Comparison of ENCODE assay signal across 9 mouse cellular contexts in the genomic region with DNA sequence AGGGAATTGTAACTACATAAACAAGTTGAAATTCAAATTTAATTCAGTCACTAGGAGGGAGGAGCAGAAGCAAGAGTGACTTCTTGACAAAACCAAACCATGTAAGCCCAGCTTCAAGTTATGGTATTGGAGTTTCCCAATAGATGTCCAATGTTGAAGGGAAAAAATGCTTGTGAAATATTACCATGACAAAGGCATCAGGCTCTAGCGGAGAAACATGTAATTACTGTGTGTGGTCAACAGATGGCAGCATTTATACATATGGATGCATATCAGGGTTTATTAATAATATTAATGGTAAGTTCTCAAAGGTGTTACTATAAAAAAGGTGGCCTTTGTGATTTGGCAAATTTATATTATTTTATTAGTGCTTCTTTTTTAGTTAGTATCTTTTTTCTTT. TPM values are rescaled to one million over a fixed set of nuclear protein-coding genes. Genes with fewer than 3 reads are reported as not detected.
A peak's percentile ranks its signal among the peaks of the same experiment; 100 is the strongest.
DNase-seq lines count a peak whose midpoint lies in the region; ATAC-seq and TF ChIP-seq lines count a peak whose summit lies in the region.
"Had no signal": no experiment of that assay in that cellular context is flagged by ENCODE, and none has a peak within 500 bp of the region (broad histone marks: within the 10 kb centered on the region; RNA-seq: fewer than 3 reads in every experiment).

No protein-coding gene starts in this region.

- 0 out of 2 replicates have a peak, but pooled peaks have one; percentile 44 for ATAC-seq in frontal cortex, adult (ENCODE audit: low TSS enrichment)
- peak; percentile 46; the same call in 1 of the 2 replicates for ATAC-seq in neural tube, embryonic 11.5 days (ENCODE audit: insufficient read depth, low FRiP score, low TSS enrichment)
- ATAC-seq in forebrain, postnatal 0 days, result peak; percentile 45; the same call in 1 of the 2 replicates
- ATAC-seq in megakaryocyte, adult 5-6 weeks (ENCODE audit: poor library complexity, severe bottlenecking), result peak; percentile 87

- H3K27ac ChIP-seq in neural tube, embryonic 11.5 days (ENCODE audit: low read depth, low read length), result no peak overlapping the region
- no peak overlapping the region for H3K27ac ChIP-seq in forebrain, postnatal 0 days (ENCODE audit: low read depth, low read length)
- H3K27ac ChIP-seq: neural tube, embryonic 13.5 days had no signal

- H3K9me3 ChIP-seq in neural tube, embryonic 11.5 days (ENCODE audit: control insufficient read depth, low read length), result no peaks in the 10 kb centered on the region
- H3K9me3 ChIP-seq in forebrain, postnatal 0 days (ENCODE audit: low read length), result no peaks in the 10 kb centered on the region
- H3K9me3 ChIP-seq: neural tube, embryonic 13.5 days had no signal

- no peak for DNase-seq in frontal cortex, postnatal 25 days (ENCODE audit: low spot score in 2 of 2)
- DNase-seq in neural tube, embryonic 11.5 days (ENCODE audit: low spot score), result no peak
- no peak for DNase-seq in neural tube, embryonic 10.5 days (ENCODE audit: extremely low spot score, low spot score)
- peak; percentile 22 for DNase-seq in c-Kit-positive CD71-negative TER-119-negative erythroid progenitor cells, embryonic 14.5 days (ENCODE audit: low read depth)
- DNase-seq in forebrain, postnatal 0 days, result peak; percentile 78
- DNase-seq in adrenal gland, adult 18-20 months (ENCODE audit: low spot score in 2 of 2), result no peak

- peak; percentile 78 for TF ChIP-seq CTCF in forebrain, postnatal 0 days (IDR thresholded peaks at IDR 0.05; ENCODE audit: low read depth)

- H3K4me3 ChIP-seq in neural tube, embryonic 11.5 days (ENCODE audit: low read depth, low read length), result no peak overlapping the region
- no peak overlapping the region for H3K4me3 ChIP-seq in forebrain, postnatal 0 days (ENCODE audit: low read depth, low read length)
- H3K4me3 ChIP-seq: neural tube, embryonic 13.5 days had no signal

- no peak overlapping the region for H3K9ac ChIP-seq in neural tube, embryonic 11.5 days (ENCODE audit: low read length)
- H3K9ac ChIP-seq in forebrain, postnatal 0 days, result no peak overlapping the region
- H3K9ac ChIP-seq: neural tube, embryonic 13.5 days had no signal

- H3K4me1 ChIP-seq in neural tube, embryonic 11.5 days (ENCODE audit: control insufficient read depth, insufficient read depth, low read length), result no peaks in the 10 kb centered on the region
- H3K4me1 ChIP-seq in forebrain, postnatal 0 days (ENCODE audit: insufficient read depth), result no peaks in the 10 kb centered on the region
- H3K4me1 ChIP-seq: neural tube, embryonic 13.5 days had no signal

- H3K36me3 ChIP-seq in neural tube, embryonic 11.5 days (ENCODE audit: control insufficient read depth, insufficient read depth, low read length), result no peaks in the 10 kb centered on the region
- no peaks in the 10 kb centered on the region for H3K36me3 ChIP-seq in forebrain, postnatal 0 days (ENCODE audit: insufficient read depth)
- H3K36me3 ChIP-seq: neural tube, embryonic 13.5 days had no signal

- H3K27me3 ChIP-seq in neural tube, embryonic 11.5 days (ENCODE audit: control insufficient read depth, insufficient read depth, low read length), result no peaks in the 10 kb centered on the region
- H3K27me3 ChIP-seq in forebrain, postnatal 0 days (ENCODE audit: insufficient read depth, low read length), result no peaks in the 10 kb centered on the region
- H3K27me3 ChIP-seq: neural tube, embryonic 13.5 days had no signal

- no peak overlapping the region for H3K4me2 ChIP-seq in neural tube, embryonic 11.5 days (ENCODE audit: low read depth)
- no peak overlapping the region for H3K4me2 ChIP-seq in forebrain, postnatal 0 days (ENCODE audit: low read depth)
- H3K4me2 ChIP-seq: neural tube, embryonic 13.5 days had no signal

- WGBS in neural tube, embryonic 11.5 days, result 3% methylated on average over 1 of the region's 1 CpGs
- WGBS in forebrain, postnatal 0 days, result 2% methylated on average over 1 of the region's 1 CpGs

RNA-seq across cellular contexts. Expression of gene Asic5, which starts 13.9 kb away (rescaled TPM):
- polyA plus RNA-seq in neural tube, embryonic 11.5 days (2014; fragmentation: Nextera tagmentation; extraction: Ambion mirVana), result not detected in 2 replicates
- total RNA-seq in forebrain, postnatal 0 days (2014; rRNA removed), result 0.15 TPM in 1 of 2 replicates, not detected in the other
- not detected in 2 replicates for polyA plus RNA-seq in forebrain, postnatal 0 days (2015; fragmentation: Nextera tagmentation; extraction: Ambion mirVana)
- not detected in 2 replicates for total RNA-seq in megakaryocyte, adult 5-6 weeks (2015)
- not detected in 2 replicates for total RNA-seq in megakaryocyte, adult 5-6 weeks (2017)
- not detected for total RNA-seq in adrenal gland, adult 18-20 months (2021)
- polyA plus RNA-seq: neural tube, embryonic 13.5 days had no signal

RNA-seq across cellular contexts. Expression of gene Tdo2, which starts 20.0 kb away (rescaled TPM):
- polyA plus RNA-seq in neural tube, embryonic 11.5 days (2014; fragmentation: Nextera tagmentation; extraction: Ambion mirVana), result not detected in 2 replicates
- total RNA-seq in forebrain, postnatal 0 days (2014; rRNA removed), result 0.14 and 0.31 TPM in 2 replicates
- 1.4 and 1.6 TPM in 2 replicates for polyA plus RNA-seq in forebrain, postnatal 0 days (2015; fragmentation: Nextera tagmentation; extraction: Ambion mirVana)
- total RNA-seq in megakaryocyte, adult 5-6 weeks (2015), result not detected in 2 replicates
- total RNA-seq in megakaryocyte, adult 5-6 weeks (2017), result not detected in 2 replicates
- 1 to 10 TPM in 1 of 2 experiments, under 1 TPM in 1; 0.10 to 3.5 TPM for total RNA-seq in adrenal gland, adult 18-20 months (2021)

Comparison
In these comparisons a context has a peak if more than half of its experiments do, and no peak if none do; other contexts are left out.
1. DNase-seq: peak in c-Kit-positive CD71-negative TER-119-negative erythroid progenitor cells, embryonic 14.5 days (single experiment) and forebrain, postnatal 0 days (single experiment); none in frontal cortex, postnatal 25 days (0 of 2), neural tube, embryonic 11.5 days (single experiment), neural tube, embryonic 10.5 days (single experiment) and adrenal gland, adult 18-20 months (0 of 2).
2. Peak in every context shown above with its lines, with median percentiles within 50 percentile points of each other: ATAC-seq.